Mouse (Mus musculus): ENCODE results near the gene Sfn. TPM values are rescaled to one million over a fixed set of nuclear protein-coding genes. Genes with fewer than 3 reads are reported as not detected.

The Sfn gene
- polyA plus RNA-seq, 1 experiment from 2014 or later: 1.0 TPM

DNA sequence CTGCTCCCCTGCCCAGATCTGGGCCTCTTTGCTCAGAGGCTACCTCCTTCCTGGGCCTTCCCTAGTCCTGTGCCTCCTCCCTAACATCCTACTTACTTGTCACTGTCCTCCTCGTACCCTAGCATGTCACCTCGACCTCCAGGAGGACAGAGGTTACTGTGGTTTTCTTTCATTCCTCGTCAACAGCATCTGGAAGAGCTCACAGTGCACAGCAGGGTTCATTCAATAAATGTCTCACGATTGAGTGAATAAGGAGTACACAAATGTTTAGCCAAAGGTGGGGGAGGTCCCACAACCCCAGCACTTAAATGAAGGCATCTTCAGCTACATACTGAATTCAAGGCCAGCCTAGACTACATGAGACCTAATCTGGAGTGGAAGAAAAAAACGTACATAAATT is 24.3 kb upstream of the Sfn start:
- Histone ChIP-seq H3K27me3 (replicated peaks; ENCODE audit: control insufficient read depth, insufficient read depth, low read length) (no peaks in the 10 kb centered on the region), H3K36me3 (ENCODE audit: control insufficient read depth, insufficient read depth) (peaks cover 9% of the 10 kb centered on the region), H3K9me3 (ENCODE audit: control insufficient read depth, low read length) (no peaks in the 10 kb centered on the region), H3K4me1 (replicated peaks; ENCODE audit: control insufficient read depth, insufficient read depth, low read length) (peaks cover 2% of the 10 kb centered on the region), H3K9ac (replicated peaks; ENCODE audit: low read depth, low read length) (no peak overlapping the region), H3K27ac (ENCODE audit: low read length) (no peak overlapping the region; the same call in 1 of the 2 replicates), H3K4me3 (replicated peaks; ENCODE audit: low read length) (no peak overlapping the region), H3K4me2 (ENCODE audit: low read length) (no peak overlapping the region)
- WGBS: 45% methylated on average over 5 of the region's 5 CpGs
- ATAC-seq: no peak

DNA sequence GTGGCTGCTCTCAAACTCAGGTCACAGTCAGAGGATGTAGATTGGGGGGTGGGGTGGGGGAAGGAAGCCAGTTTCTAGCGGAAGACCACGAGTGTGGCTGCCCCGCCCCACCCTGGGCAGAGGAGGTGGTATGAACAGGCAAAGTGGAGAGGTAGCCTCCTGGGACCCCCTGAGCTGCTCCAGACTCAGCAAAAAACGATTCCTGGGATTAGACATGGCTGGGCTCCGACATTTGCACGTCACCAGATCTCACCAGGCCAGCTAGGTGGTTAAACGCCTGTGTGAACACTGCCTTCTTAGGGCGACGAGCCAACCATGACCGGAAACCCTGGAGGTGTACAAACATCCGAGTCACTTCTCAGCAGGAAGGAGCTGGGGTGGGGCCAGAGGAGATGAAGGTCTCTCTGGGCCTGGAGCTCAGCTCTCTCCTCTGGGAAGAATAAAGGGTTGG is 23.7 kb upstream of the Sfn start:
- no peak overlapping the region for H3K4me3 ChIP-seq (replicated peaks; ENCODE audit: low read length)
- no peaks in the 10 kb centered on the region; the same call in 1 of the 2 replicates for H3K4me1 ChIP-seq (replicated peaks; ENCODE audit: control insufficient read depth, insufficient read depth, low read length)
- H3K27me3 ChIP-seq (replicated peaks; ENCODE audit: control insufficient read depth, insufficient read depth, low read length): no peaks in the 10 kb centered on the region
- no peak for ATAC-seq
- WGBS: 66% methylated on average over 11 of the region's 11 CpGs
- H3K36me3 ChIP-seq (ENCODE audit: control insufficient read depth, insufficient read depth): peaks cover 9% of the 10 kb centered on the region
- no peak overlapping the region for H3K4me2 ChIP-seq (ENCODE audit: low read length)
- H3K9me3 ChIP-seq (ENCODE audit: control insufficient read depth, low read length): no peaks in the 10 kb centered on the region
- H3K27ac ChIP-seq (ENCODE audit: low read length): peak overlapping the region; percentile 28; the same call in 1 of the 2 replicates
- H3K9ac ChIP-seq (replicated peaks; ENCODE audit: low read depth, low read length): no peak overlapping the region

DNA sequence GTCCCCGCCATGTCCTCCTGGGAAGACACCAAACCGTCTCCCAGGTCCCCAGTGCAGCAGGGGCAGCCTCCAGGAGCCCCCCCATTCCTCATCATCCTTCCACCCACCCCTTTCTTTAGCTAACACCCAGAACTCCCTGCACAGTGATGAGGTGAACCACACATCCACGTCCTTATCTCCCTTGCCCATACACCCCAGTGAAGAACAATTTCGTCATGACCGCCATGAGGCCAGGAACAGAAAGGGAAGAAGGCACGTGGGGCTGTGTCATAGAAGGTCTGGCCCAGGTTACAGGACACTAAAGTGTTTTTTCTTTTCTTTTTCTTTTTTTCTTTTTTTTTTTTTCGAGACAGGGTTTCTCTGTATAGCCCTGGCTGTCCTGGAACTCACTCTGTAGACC is 22.9 kb upstream of the Sfn start:
- Histone ChIP-seq H3K27me3 (replicated peaks; ENCODE audit: control insufficient read depth, insufficient read depth, low read length) (no peaks in the 10 kb centered on the region), H3K4me2 (ENCODE audit: low read length) (no peak overlapping the region), H3K27ac (ENCODE audit: low read length) (no peak overlapping the region), H3K36me3 (ENCODE audit: control insufficient read depth, insufficient read depth) (peaks cover 9% of the 10 kb centered on the region), H3K4me3 (replicated peaks; ENCODE audit: low read length) (no peak overlapping the region), H3K4me1 (replicated peaks; ENCODE audit: control insufficient read depth, insufficient read depth, low read length) (peaks cover 1% of the 10 kb centered on the region; the same call in 1 of the 2 replicates), H3K9ac (replicated peaks; ENCODE audit: low read depth, low read length) (no peak overlapping the region), H3K9me3 (ENCODE audit: control insufficient read depth, low read length) (no peaks in the 10 kb centered on the region)
- 96% methylated on average over 7 of the region's 7 CpGs for WGBS
- no peak for ATAC-seq

DNA sequence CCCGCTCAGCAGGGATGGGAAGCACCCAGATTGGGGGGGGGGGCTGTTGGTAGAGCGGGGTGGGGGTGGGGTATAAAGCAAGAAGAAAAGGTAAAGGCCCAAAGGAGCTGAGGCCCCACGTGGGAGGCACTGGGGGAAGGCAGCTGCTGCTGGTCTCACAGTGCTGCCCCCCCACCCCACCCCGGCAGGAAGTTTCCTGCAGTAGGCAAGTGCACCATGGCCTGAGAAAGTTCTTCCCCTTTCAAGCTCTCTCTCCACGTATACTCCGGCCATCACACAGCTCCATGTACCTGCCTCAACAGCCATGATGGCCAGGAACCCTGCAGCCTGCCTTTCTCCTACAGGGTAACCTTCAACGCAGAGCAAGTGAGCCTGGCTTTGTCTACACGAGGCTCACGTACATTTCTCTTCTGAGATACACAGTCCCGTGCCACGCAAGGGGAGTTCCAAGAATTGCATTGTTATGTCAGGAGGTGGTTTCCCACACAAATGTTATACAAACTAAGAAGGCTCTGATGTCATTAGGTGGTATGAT is 20.3 kb upstream of the Sfn start:
- no peak overlapping the region for H3K4me2 ChIP-seq (ENCODE audit: low read length)
- no peak for ATAC-seq
- H3K9me3 ChIP-seq (ENCODE audit: control insufficient read depth, low read length): no peaks in the 10 kb centered on the region
- H3K9ac ChIP-seq (replicated peaks; ENCODE audit: low read depth, low read length): no peak overlapping the region
- no peak overlapping the region for H3K4me3 ChIP-seq (replicated peaks; ENCODE audit: low read length)
- no peaks in the 10 kb centered on the region for H3K27me3 ChIP-seq (replicated peaks; ENCODE audit: control insufficient read depth, insufficient read depth, low read length)
- peaks cover 4% of the 10 kb centered on the region; the same call in 1 of the 2 replicates for H3K4me1 ChIP-seq (replicated peaks; ENCODE audit: control insufficient read depth, insufficient read depth, low read length)
- no peak overlapping the region for H3K27ac ChIP-seq (ENCODE audit: low read length)
- 80% methylated on average over 11 of the region's 11 CpGs for WGBS
- peaks cover 9% of the 10 kb centered on the region for H3K36me3 ChIP-seq (ENCODE audit: control insufficient read depth, insufficient read depth)

DNA sequence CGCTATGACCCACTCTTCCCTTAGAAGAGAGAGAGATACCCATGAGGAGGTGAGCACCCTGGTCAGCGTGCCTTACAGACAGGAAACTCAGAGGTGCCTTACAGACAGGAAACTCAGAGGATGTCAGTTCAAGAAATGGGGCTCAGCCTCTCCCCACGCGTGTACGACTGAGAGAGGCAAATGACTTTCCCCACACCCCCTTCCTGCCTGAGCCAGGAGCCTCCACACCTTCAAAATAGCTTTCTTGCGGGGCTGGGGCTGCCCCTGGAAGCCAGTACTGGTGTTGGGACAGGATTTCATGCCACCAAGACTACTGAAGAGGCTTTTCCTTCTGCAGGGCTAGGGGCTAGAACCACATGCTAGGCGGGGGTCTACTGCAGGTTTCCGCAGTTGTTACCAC is 18.7 kb upstream of the Sfn start:
- 92% methylated on average over 8 of the region's 8 CpGs for WGBS
- Histone ChIP-seq H3K4me2 (ENCODE audit: low read length) (no peak overlapping the region), H3K4me3 (replicated peaks; ENCODE audit: low read length) (no peak overlapping the region), H3K27ac (ENCODE audit: low read length) (no peak overlapping the region), H3K36me3 (ENCODE audit: control insufficient read depth, insufficient read depth) (peaks cover 4% of the 10 kb centered on the region; the same call in 1 of the 2 replicates), H3K4me1 (replicated peaks; ENCODE audit: control insufficient read depth, insufficient read depth, low read length) (peaks cover 4% of the 10 kb centered on the region; the same call in 1 of the 2 replicates), H3K9ac (replicated peaks; ENCODE audit: low read depth, low read length) (no peak overlapping the region), H3K27me3 (replicated peaks; ENCODE audit: control insufficient read depth, insufficient read depth, low read length) (no peaks in the 10 kb centered on the region), H3K9me3 (ENCODE audit: control insufficient read depth, low read length) (no peaks in the 10 kb centered on the region)
- no peak for ATAC-seq

DNA sequence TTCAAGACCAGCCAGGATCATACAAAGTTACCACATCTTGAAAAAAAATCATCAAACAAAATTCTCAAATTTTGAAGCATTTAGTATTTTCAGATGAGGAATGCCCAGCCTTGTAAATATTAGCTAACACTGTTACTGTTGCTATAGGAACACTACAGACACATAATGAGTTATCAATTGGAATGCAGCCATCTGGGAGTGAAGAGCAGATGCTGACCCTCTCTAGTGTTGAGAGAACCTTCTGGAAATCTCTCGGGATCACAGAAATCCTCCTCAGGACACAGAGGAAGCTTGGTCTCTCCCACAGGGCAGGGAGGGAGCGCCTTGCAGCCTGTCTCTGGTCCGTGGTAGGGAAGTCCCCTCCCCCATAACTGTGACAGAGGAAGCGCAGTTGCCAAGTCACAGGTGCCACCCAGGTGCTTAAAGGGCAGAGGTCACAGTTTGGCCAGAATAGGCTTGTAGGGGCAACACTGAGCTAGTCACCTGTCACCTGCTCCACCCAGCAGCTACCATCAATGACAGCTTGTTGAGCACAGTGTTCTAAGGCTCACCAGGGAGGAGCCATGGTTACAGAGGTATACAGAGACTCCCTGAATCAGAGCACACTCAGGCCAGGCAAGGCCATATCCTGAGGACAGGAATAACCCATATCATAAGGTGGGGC is 17.6 kb upstream of the Sfn start:
- 74% methylated on average over 4 of the region's 4 CpGs for WGBS
- no peak for ATAC-seq
- peaks cover 4% of the 10 kb centered on the region; the same call in 1 of the 2 replicates for H3K4me1 ChIP-seq (replicated peaks; ENCODE audit: control insufficient read depth, insufficient read depth, low read length)

DNA sequence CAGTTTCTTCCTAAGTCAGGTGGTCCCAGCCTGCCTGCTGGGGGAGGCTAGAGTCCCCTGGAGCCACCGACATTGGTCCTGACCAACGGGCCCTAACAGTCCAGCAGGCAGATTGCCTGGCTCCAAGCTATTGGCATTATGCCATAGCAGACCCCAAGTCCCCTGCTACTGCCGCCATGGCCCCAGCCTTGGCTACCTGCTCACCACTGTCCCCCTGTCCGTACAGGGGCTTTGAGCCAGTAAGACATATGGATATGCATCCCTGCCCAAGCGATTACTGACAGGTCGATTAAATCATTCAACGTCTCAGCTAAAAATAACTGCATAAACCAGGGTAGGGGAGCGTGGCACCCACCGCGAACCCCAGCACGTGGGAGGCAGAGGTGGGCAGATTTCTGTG is 16.0 kb upstream of the Sfn start:
- ATAC-seq: no peak
- Histone ChIP-seq H3K27ac (ENCODE audit: low read length) (no peak overlapping the region), H3K4me3 (replicated peaks; ENCODE audit: low read length) (no peak overlapping the region), H3K4me2 (ENCODE audit: low read length) (no peak overlapping the region), H3K9me3 (ENCODE audit: control insufficient read depth, low read length) (no peaks in the 10 kb centered on the region), H3K36me3 (ENCODE audit: control insufficient read depth, insufficient read depth) (no peaks in the 10 kb centered on the region), H3K9ac (replicated peaks; ENCODE audit: low read depth, low read length) (no peak overlapping the region), H3K27me3 (replicated peaks; ENCODE audit: control insufficient read depth, insufficient read depth, low read length) (no peaks in the 10 kb centered on the region), H3K4me1 (replicated peaks; ENCODE audit: control insufficient read depth, insufficient read depth, low read length) (peaks cover 4% of the 10 kb centered on the region; the same call in 1 of the 2 replicates)
- 90% methylated on average over 11 of the region's 11 CpGs for WGBS

More for the DNA sequence above, 17.6 kb upstream of the Sfn start:
- no peaks in the 10 kb centered on the region for H3K9me3 ChIP-seq (ENCODE audit: control insufficient read depth, low read length)
- no peaks in the 10 kb centered on the region; the same call in 1 of the 2 replicates for H3K36me3 ChIP-seq (ENCODE audit: control insufficient read depth, insufficient read depth)
- H3K4me2 ChIP-seq (ENCODE audit: low read length): no peak overlapping the region
- H3K27ac ChIP-seq (ENCODE audit: low read length): no peak overlapping the region
- no peak overlapping the region for H3K4me3 ChIP-seq (replicated peaks; ENCODE audit: low read length)
- H3K9ac ChIP-seq (replicated peaks; ENCODE audit: low read depth, low read length): no peak overlapping the region
- H3K27me3 ChIP-seq (replicated peaks; ENCODE audit: control insufficient read depth, insufficient read depth, low read length): no peaks in the 10 kb centered on the region

DNA sequence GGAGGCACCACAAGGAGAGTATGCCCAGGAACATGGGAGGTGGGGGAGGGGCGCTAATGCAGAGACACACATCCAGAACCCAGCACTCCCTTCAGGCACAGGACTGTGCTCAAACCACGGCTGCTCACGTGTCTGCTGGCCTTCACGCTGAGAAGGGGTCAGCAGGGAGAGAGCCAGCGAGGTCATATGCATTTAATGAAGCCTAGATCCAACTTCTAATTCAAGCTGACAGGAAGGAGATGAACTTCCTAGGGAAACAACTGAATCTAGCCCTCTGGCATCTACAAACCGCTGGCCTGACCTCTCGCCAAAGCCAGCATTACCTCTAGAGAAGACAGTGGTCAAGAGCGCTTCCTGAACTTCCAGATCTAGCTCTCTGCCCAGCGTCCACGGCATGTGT is 13.4 kb upstream of the Sfn start:
- Histone ChIP-seq H3K9me3 (ENCODE audit: control insufficient read depth, low read length) (0 out of 2 replicates have a peak, but pooled peaks cover 2% of the 10 kb centered on the region), H3K4me1 (replicated peaks; ENCODE audit: control insufficient read depth, insufficient read depth, low read length) (peaks cover 4% of the 10 kb centered on the region; the same call in 1 of the 2 replicates), H3K36me3 (ENCODE audit: control insufficient read depth, insufficient read depth) (peaks cover 10% of the 10 kb centered on the region), H3K27ac (ENCODE audit: low read length) (no peak overlapping the region), H3K4me2 (ENCODE audit: low read length) (no peak overlapping the region), H3K9ac (replicated peaks; ENCODE audit: low read depth, low read length) (no peak overlapping the region), H3K27me3 (replicated peaks; ENCODE audit: control insufficient read depth, insufficient read depth, low read length) (no peaks in the 10 kb centered on the region), H3K4me3 (replicated peaks; ENCODE audit: low read length) (no peak overlapping the region)
- WGBS: 90% methylated on average over 10 of the region's 10 CpGs
- ATAC-seq: no peak

DNA sequence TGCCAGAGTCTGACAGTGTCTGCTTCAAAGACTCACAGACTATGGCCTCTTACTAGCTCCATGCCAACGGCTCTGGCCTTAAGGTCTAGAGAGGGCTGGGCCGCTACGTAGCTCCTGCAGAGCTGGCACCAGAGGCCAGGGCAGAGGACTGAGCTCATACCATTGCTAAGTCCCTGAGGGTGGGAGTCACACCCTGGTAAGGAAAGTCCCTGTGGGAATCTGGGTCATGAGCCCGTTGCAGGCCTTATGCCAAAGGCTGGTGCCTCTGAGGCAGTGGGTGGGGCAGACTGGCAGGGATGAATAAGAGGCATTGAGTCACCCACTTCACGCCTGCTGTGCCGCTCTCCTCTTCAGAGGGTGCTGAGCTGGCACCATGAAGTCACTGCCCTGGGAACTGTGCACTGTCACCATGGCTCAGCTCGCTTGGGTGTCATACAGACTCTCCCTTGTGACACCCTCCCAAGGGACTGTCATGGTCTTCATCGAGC is 12.3 kb upstream of the Sfn start:
- no peak overlapping the region for H3K27ac ChIP-seq (ENCODE audit: low read length)
- H3K27me3 ChIP-seq (replicated peaks; ENCODE audit: control insufficient read depth, insufficient read depth, low read length): no peaks in the 10 kb centered on the region
- no peak overlapping the region for H3K9ac ChIP-seq (replicated peaks; ENCODE audit: low read depth, low read length)
- peaks cover 10% of the 10 kb centered on the region for H3K36me3 ChIP-seq (ENCODE audit: control insufficient read depth, insufficient read depth)
- 0 out of 2 replicates have a peak, but pooled peaks cover 2% of the 10 kb centered on the region for H3K9me3 ChIP-seq (ENCODE audit: control insufficient read depth, low read length)
- ATAC-seq: 0 out of 2 replicates have a peak, but pooled peaks have one; percentile 23
- no peak overlapping the region for H3K4me2 ChIP-seq (ENCODE audit: low read length)
- no peaks in the 10 kb centered on the region; the same call in 1 of the 2 replicates for H3K4me1 ChIP-seq (replicated peaks; ENCODE audit: control insufficient read depth, insufficient read depth, low read length)
- H3K4me3 ChIP-seq (replicated peaks; ENCODE audit: low read length): no peak overlapping the region
- 91% methylated on average over 8 of the region's 8 CpGs for WGBS
